ENCODE assay signal across 16 mouse cellular contexts in genomic region chr5:81909964-81910363, GRCm38 (mm10).
DNase-seq lines count a peak whose midpoint lies in the region; ATAC-seq and TF ChIP-seq lines count a peak whose summit lies in the region.
"Had no signal": no experiment of that assay in that cellular context is flagged by ENCODE, and none has a peak within 500 bp of the region (broad histone marks: within the 10 kb centered on the region; RNA-seq: fewer than 3 reads in every experiment).

No protein-coding gene starts in this region.

- no peaks in the 10 kb centered on the region for H3K36me3 ChIP-seq in embryonic facial prominence, embryonic 11.5 days (replicated peaks; ENCODE audit: control insufficient read depth, insufficient read depth, low read depth, low read length)
- no peaks in the 10 kb centered on the region for H3K36me3 ChIP-seq in embryonic facial prominence, embryonic 10.5 days (replicated peaks)
- H3K36me3 ChIP-seq in kidney, embryonic 15.5 days, result no peaks in the 10 kb centered on the region
- H3K36me3 ChIP-seq in kidney, postnatal 0 days (ENCODE audit: insufficient read depth, low read length), result no peaks in the 10 kb centered on the region
- H3K36me3 ChIP-seq: limb, embryonic 12.5 days; midbrain, embryonic 10.5 days; neural tube, embryonic 12.5 days had no signal

- H3K27me3 ChIP-seq in embryonic facial prominence, embryonic 11.5 days (ENCODE audit: control insufficient read depth, insufficient read depth, low read length), result no peaks in the 10 kb centered on the region
- no peaks in the 10 kb centered on the region for H3K27me3 ChIP-seq in embryonic facial prominence, embryonic 10.5 days (replicated peaks; ENCODE audit: low read depth, poor library complexity, severe bottlenecking)
- no peaks in the 10 kb centered on the region for H3K27me3 ChIP-seq in kidney, embryonic 15.5 days
- no peaks in the 10 kb centered on the region for H3K27me3 ChIP-seq in kidney, postnatal 0 days (ENCODE audit: insufficient read depth, low read length)
- H3K27me3 ChIP-seq: limb, embryonic 12.5 days; neural tube, embryonic 12.5 days had no signal

- 52% methylated on average over 8 of the region's 8 CpGs for WGBS in embryonic facial prominence, embryonic 11.5 days
- 58% methylated on average over 8 of the region's 8 CpGs for WGBS in embryonic facial prominence, embryonic 10.5 days
- 29% methylated on average over 8 of the region's 8 CpGs for WGBS in kidney, embryonic 15.5 days
- WGBS in kidney, postnatal 0 days, result 25% methylated on average over 8 of the region's 8 CpGs

- no peak overlapping the region for H3K4me3 ChIP-seq in embryonic facial prominence, embryonic 11.5 days (ENCODE audit: low read depth, low read length)
- H3K4me3 ChIP-seq in embryonic facial prominence, embryonic 10.5 days, result no peak overlapping the region
- H3K4me3 ChIP-seq in kidney, embryonic 15.5 days (replicated peaks), result no peak overlapping the region
- H3K4me3 ChIP-seq in kidney, postnatal 0 days (replicated peaks; ENCODE audit: low read depth, low read length), result no peak overlapping the region
- H3K4me3 ChIP-seq: heart, adult 2 months; limb, embryonic 12.5 days; midbrain, embryonic 10.5 days; neural tube, embryonic 12.5 days had no signal

- ATAC-seq in embryonic facial prominence, embryonic 11.5 days (replicated peaks; ENCODE audit: insufficient number of reproducible peaks, low FRiP score, low TSS enrichment, low read depth), result 0 out of 2 replicates have a peak, but pooled peaks have one; percentile 6
- ATAC-seq in kidney, embryonic 15.5 days (replicated peaks; ENCODE audit: low FRiP score), result peak; percentile 62
- ATAC-seq in kidney, postnatal 0 days (replicated peaks; ENCODE audit: low FRiP score, low read depth), result no peak
- no peak for ATAC-seq in megakaryocyte-erythroid progenitor cell, adult 5-6 weeks (replicated peaks; ENCODE audit: low FRiP score, low TSS enrichment, poor library complexity, severe bottlenecking)

- H3K9me3 ChIP-seq in embryonic facial prominence, embryonic 11.5 days (replicated peaks; ENCODE audit: control insufficient read depth, low read length), result no peaks in the 10 kb centered on the region
- H3K9me3 ChIP-seq in embryonic facial prominence, embryonic 10.5 days, result no peaks in the 10 kb centered on the region
- no peaks in the 10 kb centered on the region for H3K9me3 ChIP-seq in kidney, embryonic 15.5 days (replicated peaks)
- H3K9me3 ChIP-seq in kidney, postnatal 0 days (replicated peaks; ENCODE audit: low read length), result no peaks in the 10 kb centered on the region
- H3K9me3 ChIP-seq: limb, embryonic 12.5 days; midbrain, embryonic 10.5 days; neural tube, embryonic 12.5 days had no signal

- no peaks in the 10 kb centered on the region; the same call in 1 of the 2 replicates for H3K4me1 ChIP-seq in embryonic facial prominence, embryonic 11.5 days (ENCODE audit: control insufficient read depth, insufficient read depth, low read length)
- H3K4me1 ChIP-seq in embryonic facial prominence, embryonic 10.5 days, result peaks cover 18% of the 10 kb centered on the region
- H3K4me1 ChIP-seq in kidney, embryonic 15.5 days, result peaks cover 11% of the 10 kb centered on the region; the same call in 1 of the 2 replicates
- no peaks in the 10 kb centered on the region for H3K4me1 ChIP-seq in kidney, postnatal 0 days (replicated peaks; ENCODE audit: insufficient read depth, low read length)
- H3K4me1 ChIP-seq: limb, embryonic 12.5 days; midbrain, embryonic 10.5 days; neural tube, embryonic 12.5 days had no signal

- H3K27ac ChIP-seq in embryonic facial prominence, embryonic 11.5 days (replicated peaks; ENCODE audit: low read depth, low read length), result no peak overlapping the region
- no peak overlapping the region for H3K27ac ChIP-seq in embryonic facial prominence, embryonic 10.5 days (replicated peaks)
- H3K27ac ChIP-seq in kidney, embryonic 15.5 days, result no peak overlapping the region
- H3K27ac ChIP-seq in kidney, postnatal 0 days, result no peak overlapping the region
- H3K27ac ChIP-seq: heart, adult 2 months; limb, embryonic 12.5 days; midbrain, embryonic 10.5 days; neural tube, embryonic 12.5 days had no signal

- peak; percentile 10 for DNase-seq in embryonic facial prominence, embryonic 11.5 days (ENCODE audit: low spot score)
- DNase-seq in embryonic facial prominence, embryonic 10.5 days (ENCODE audit: low spot score), result no peak
- DNase-seq in kidney, adult 18-20 months, result no peak
- DNase-seq in adrenal gland, postnatal 36 days, result peak; percentile 27 to 47
- peak; percentile 55 for DNase-seq in kidney, postnatal 0 days (ENCODE audit: low spot score)
- DNase-seq in cerebellum, adult 11-12 months, result no peak
- DNase-seq: heart, adult 2 months; heart, postnatal 4 days; lung, adult 2 months; right cerebral cortex, adult 18-20 months; thymus, postnatal 36 days had no signal

- H3K9ac ChIP-seq in embryonic facial prominence, embryonic 11.5 days (replicated peaks; ENCODE audit: low read length), result no peak overlapping the region
- no peak overlapping the region for H3K9ac ChIP-seq in kidney, embryonic 15.5 days
- H3K9ac ChIP-seq in kidney, postnatal 0 days (ENCODE audit: low read depth, low read length), result no peak overlapping the region
- H3K9ac ChIP-seq: limb, embryonic 12.5 days; neural tube, embryonic 12.5 days had no signal

- H3K4me2 ChIP-seq in embryonic facial prominence, embryonic 11.5 days (ENCODE audit: low read depth, low read length), result no peak overlapping the region
- H3K4me2 ChIP-seq in kidney, embryonic 15.5 days, result peak overlapping the region; percentile 27
- H3K4me2 ChIP-seq in kidney, postnatal 0 days (ENCODE audit: low read length), result peak overlapping the region; percentile 16; the same call in 1 of the 2 replicates
- H3K4me2 ChIP-seq: limb, embryonic 12.5 days; neural tube, embryonic 12.5 days had no signal

- no peak for TF ChIP-seq CTCF in kidney, postnatal 0 days (IDR thresholded peaks at IDR 0.05; ENCODE audit: low read depth)

Comparison
In these comparisons a context has a peak if more than half of its experiments do, and no peak if none do; other contexts are left out.
1. ATAC-seq: peak in embryonic facial prominence, embryonic 11.5 days (single experiment) and kidney, embryonic 15.5 days (single experiment); none in kidney, postnatal 0 days (single experiment) and megakaryocyte-erythroid progenitor cell, adult 5-6 weeks (single experiment).
2. DNase-seq: peak in embryonic facial prominence, embryonic 11.5 days (single experiment), adrenal gland, postnatal 36 days (2 of 2) and kidney, postnatal 0 days (single experiment); none in embryonic facial prominence, embryonic 10.5 days (single experiment), kidney, adult 18-20 months (single experiment) and cerebellum, adult 11-12 months (single experiment).